Mouse (Mus musculus): ENCODE data around the gene Vmn1r100. TPM values are rescaled to one million over a fixed set of nuclear protein-coding genes. Genes with fewer than 3 reads are reported as not detected.
"Not testable (repeated sequence)": the region's sequence is repeated elsewhere in the genome, so short reads cannot be mapped to it uniquely, and the experiment has no call there.

Gene Vmn1r100
- polyA plus RNA-seq (2015; fragmentation: Nextera tagmentation; extraction: Ambion mirVana) = not detected in 2 replicates

DNA sequence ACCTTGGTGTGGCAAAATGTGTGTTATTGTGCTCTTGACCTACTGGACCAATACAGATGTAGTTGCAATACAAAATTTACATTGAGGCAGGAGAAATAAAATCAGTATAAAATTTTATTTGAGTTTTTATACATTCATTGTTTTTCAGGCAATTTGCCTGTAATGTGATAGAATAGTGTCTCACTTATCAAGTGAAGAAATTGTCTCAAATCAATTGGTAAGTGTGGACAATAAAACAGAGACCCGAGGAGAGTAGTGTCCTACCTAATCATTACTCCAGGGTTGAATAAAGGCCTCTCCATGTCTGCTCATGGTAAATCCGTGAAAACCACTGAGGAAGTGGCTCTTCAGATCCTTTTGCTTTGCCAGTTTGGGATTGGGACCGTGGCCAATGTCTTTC lies at the start of gene Vmn1r100:
Gene Vmn1r100, plus strand, starts transcription at position 301 of the 400 bp plus-strand sequence.
- H3K27ac ChIP-seq (ENCODE audit: low read depth); DNase-seq; H3K9me3 ChIP-seq (ENCODE audit: low read length); H3K4me3 ChIP-seq (ENCODE audit: low read depth, low read length); ATAC-seq; H3K4me2 ChIP-seq (ENCODE audit: low read depth, low read length); H3K9ac ChIP-seq (replicated peaks); H3K36me3 ChIP-seq (replicated peaks; ENCODE audit: insufficient read depth, low read length); H3K4me1 ChIP-seq (ENCODE audit: insufficient read depth); H3K27me3 ChIP-seq (ENCODE audit: insufficient read depth, low read length): not testable (repeated sequence)
- no CpG with 5 or more reads among the region's 3 CpGs for WGBS (ENCODE audit: insufficient replicate concordance)

- H3K4me3 ChIP-seq (ENCODE audit: low read depth, low read length); H3K9me3 ChIP-seq (ENCODE audit: low read length); H3K27me3 ChIP-seq (ENCODE audit: insufficient read depth, low read length); H3K9ac ChIP-seq (replicated peaks); H3K4me2 ChIP-seq (ENCODE audit: low read depth, low read length); ATAC-seq; H3K27ac ChIP-seq (ENCODE audit: low read depth); H3K4me1 ChIP-seq (ENCODE audit: insufficient read depth); H3K36me3 ChIP-seq (replicated peaks; ENCODE audit: insufficient read depth, low read length); DNase-seq: not testable (repeated sequence)
- no CpG with 5 or more reads among the region's 1 CpGs for WGBS (ENCODE audit: insufficient replicate concordance)
These were observed 42.4 kb upstream of the Vmn1r100 start, which contains the start of gene Gm5728 for GRCm38 (mm10) chr7:20375310-20375709. Gm5728 (minus strand) TSS chr7:20375410.

- not testable (repeated sequence) for H3K9me3 ChIP-seq (ENCODE audit: low read length); H3K36me3 ChIP-seq (replicated peaks; ENCODE audit: insufficient read depth, low read length); H3K4me1 ChIP-seq (ENCODE audit: insufficient read depth); DNase-seq; H3K4me2 ChIP-seq (ENCODE audit: low read depth, low read length); H3K27me3 ChIP-seq (ENCODE audit: insufficient read depth, low read length); H3K9ac ChIP-seq (replicated peaks); H3K4me3 ChIP-seq (ENCODE audit: low read depth, low read length); H3K27ac ChIP-seq (ENCODE audit: low read depth); ATAC-seq
- no CpG with 5 or more reads among the region's 2 CpGs for WGBS (ENCODE audit: insufficient replicate concordance)
These were observed 24.8 kb downstream of the Vmn1r100 start, which contains the start of gene Vmn1r101 for GRCm38 (mm10) chr7:20442493-20442892. Vmn1r101 (minus strand) TSS chr7:20442593.

Other genes starting within 250 kb of the Vmn1r100 start
- not detected in 2 replicates for gene Vmn1r94, start 249.6 kb upstream of the Vmn1r100 start, polyA plus RNA-seq (2015; fragmentation: Nextera tagmentation; extraction: Ambion mirVana)
- not detected in 2 replicates for gene Vmn1r95, start 224.2 kb upstream of the Vmn1r100 start, polyA plus RNA-seq (2015; fragmentation: Nextera tagmentation; extraction: Ambion mirVana)
- not detected in 2 replicates for gene Gm6164, start 212.3 kb upstream of the Vmn1r100 start, polyA plus RNA-seq (2015; fragmentation: Nextera tagmentation; extraction: Ambion mirVana)
- gene Gm4498, start 184.1 kb upstream of the Vmn1r100 start, polyA plus RNA-seq (2015; fragmentation: Nextera tagmentation; extraction: Ambion mirVana) = not detected in 2 replicates
- not detected in 2 replicates for gene Gm5890, start 155.1 kb upstream of the Vmn1r100 start, polyA plus RNA-seq (2015; fragmentation: Nextera tagmentation; extraction: Ambion mirVana)
- gene Gm4133, start 83.9 kb upstream of the Vmn1r100 start, polyA plus RNA-seq (2015; fragmentation: Nextera tagmentation; extraction: Ambion mirVana) = not detected in 2 replicates
- gene Gm5728, start 42.5 kb upstream of the Vmn1r100 start, polyA plus RNA-seq (2015; fragmentation: Nextera tagmentation; extraction: Ambion mirVana) = not detected in 2 replicates
- not detected in 2 replicates for gene Vmn1r101, start 24.7 kb downstream of the Vmn1r100 start, polyA plus RNA-seq (2015; fragmentation: Nextera tagmentation; extraction: Ambion mirVana)
- not detected in 2 replicates for gene Gm10670, start 57.0 kb downstream of the Vmn1r100 start, polyA plus RNA-seq (2015; fragmentation: Nextera tagmentation; extraction: Ambion mirVana)
- gene Vmn1r103, start 92.6 kb downstream of the Vmn1r100 start, polyA plus RNA-seq (2015; fragmentation: Nextera tagmentation; extraction: Ambion mirVana) = not detected in 2 replicates
- not detected in 2 replicates for gene Vmn1r104, start 115.9 kb downstream of the Vmn1r100 start, polyA plus RNA-seq (2015; fragmentation: Nextera tagmentation; extraction: Ambion mirVana)
- gene Gm5726, start 127.8 kb downstream of the Vmn1r100 start, polyA plus RNA-seq (2015; fragmentation: Nextera tagmentation; extraction: Ambion mirVana) = not detected in 2 replicates
- not detected in 2 replicates for gene Gm4141, start 158.3 kb downstream of the Vmn1r100 start, polyA plus RNA-seq (2015; fragmentation: Nextera tagmentation; extraction: Ambion mirVana)
- not detected in 2 replicates for gene Gm4513, start 181.1 kb downstream of the Vmn1r100 start, polyA plus RNA-seq (2015; fragmentation: Nextera tagmentation; extraction: Ambion mirVana)

All from liver, postnatal 0 days (tissue).